In the genomic region with DNA sequence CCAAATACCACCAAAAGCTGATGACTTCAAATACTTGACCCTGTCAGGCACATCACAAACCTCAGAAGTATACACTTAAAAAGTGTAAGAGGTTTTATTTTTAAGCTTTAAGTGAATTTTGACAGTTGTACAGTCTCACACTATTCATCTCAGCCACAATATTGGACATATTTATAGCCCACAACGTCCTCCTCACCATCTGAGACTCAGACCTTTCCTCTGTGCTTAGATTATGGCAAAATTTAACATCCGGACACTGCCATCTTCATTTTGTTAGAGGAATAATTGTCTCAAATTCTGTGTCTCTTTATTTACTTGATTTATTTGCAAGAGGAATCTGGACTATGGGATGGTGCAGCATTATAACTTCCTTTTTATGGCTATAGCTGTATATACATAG, we compare ENCODE assay signal across 23 mouse cellular contexts.
DNase-seq lines count a peak whose midpoint lies in the region; ATAC-seq and TF ChIP-seq lines count a peak whose summit lies in the region.
"Had no signal": no experiment of that assay in that cellular context is flagged by ENCODE, and none has a peak within 500 bp of the region (broad histone marks: within the 10 kb centered on the region; RNA-seq: fewer than 3 reads in every experiment).

No protein-coding gene starts in this region.

- no peaks in the 10 kb centered on the region for H3K9me3 ChIP-seq in forebrain, postnatal 0 days (ENCODE audit: low read length)
- H3K9me3 ChIP-seq in forebrain, embryonic 13.5 days (replicated peaks), result no peaks in the 10 kb centered on the region
- H3K9me3 ChIP-seq: embryonic facial prominence, embryonic 10.5 days; embryonic facial prominence, embryonic 12.5 days; G1E had no signal

- H3K36me3 ChIP-seq in forebrain, postnatal 0 days (ENCODE audit: insufficient read depth), result no peaks in the 10 kb centered on the region
- H3K36me3 ChIP-seq in forebrain, embryonic 13.5 days (ENCODE audit: poor library complexity, severe bottlenecking), result no peaks in the 10 kb centered on the region
- H3K36me3 ChIP-seq: embryonic facial prominence, embryonic 10.5 days; embryonic facial prominence, embryonic 12.5 days; G1E had no signal

- peak; percentile 58 for ATAC-seq in forebrain, postnatal 0 days
- ATAC-seq in forebrain, embryonic 13.5 days, result no peak
- ATAC-seq: activated CD4-positive, CD25-positive, alpha-beta regulatory T cell, adult 4 months; CD4-positive, CD25-positive, alpha-beta regulatory T cell, adult 4 months; forebrain, embryonic 14.5 days; forebrain, embryonic 16.5 days; Patski had no signal

- TF ChIP-seq CTCF in forebrain, postnatal 0 days (IDR thresholded peaks at IDR 0.05; ENCODE audit: low read depth), result no peak
- no peak for TF ChIP-seq CTCF in left cerebral cortex, adult 2 months (IDR thresholded peaks at IDR 0.05)

- WGBS in forebrain, postnatal 0 days, result 61% methylated on average over 2 of the region's 2 CpGs
- 81% methylated on average over 2 of the region's 2 CpGs for WGBS in forebrain, embryonic 13.5 days

- H3K27ac ChIP-seq in forebrain, postnatal 0 days (ENCODE audit: low read depth, low read length), result no peak overlapping the region
- H3K27ac ChIP-seq in forebrain, embryonic 13.5 days, result no peak overlapping the region
- H3K27ac ChIP-seq in left cerebral cortex, adult 2 months, result peak overlapping the region; percentile 29; the same call in 1 of the 2 replicates
- H3K27ac ChIP-seq: embryonic facial prominence, embryonic 10.5 days; embryonic facial prominence, embryonic 12.5 days had no signal

- H3K27me3 ChIP-seq in forebrain, postnatal 0 days (ENCODE audit: insufficient read depth, low read length), result no peaks in the 10 kb centered on the region
- no peaks in the 10 kb centered on the region for H3K27me3 ChIP-seq in forebrain, embryonic 13.5 days
- H3K27me3 ChIP-seq: CH12.LX; embryonic facial prominence, embryonic 12.5 days had no signal

- no peak overlapping the region for H3K4me3 ChIP-seq in forebrain, postnatal 0 days (ENCODE audit: low read depth, low read length)
- H3K4me3 ChIP-seq in forebrain, embryonic 13.5 days, result no peak overlapping the region
- no peak overlapping the region for H3K4me3 ChIP-seq in left cerebral cortex, adult 2 months
- H3K4me3 ChIP-seq: embryonic facial prominence, embryonic 10.5 days; embryonic facial prominence, embryonic 12.5 days had no signal

- no peak overlapping the region for H3K4me2 ChIP-seq in forebrain, postnatal 0 days (ENCODE audit: low read depth)
- no peak overlapping the region for H3K4me2 ChIP-seq in forebrain, embryonic 13.5 days
- H3K4me2 ChIP-seq: embryonic facial prominence, embryonic 12.5 days had no signal

- H3K4me1 ChIP-seq in forebrain, postnatal 0 days (ENCODE audit: insufficient read depth), result no peaks in the 10 kb centered on the region
- H3K4me1 ChIP-seq in forebrain, embryonic 13.5 days, result no peaks in the 10 kb centered on the region
- H3K4me1 ChIP-seq: embryonic facial prominence, embryonic 10.5 days; embryonic facial prominence, embryonic 12.5 days had no signal

- no peak overlapping the region for H3K9ac ChIP-seq in forebrain, postnatal 0 days
- no peak overlapping the region for H3K9ac ChIP-seq in forebrain, embryonic 13.5 days
- H3K9ac ChIP-seq: embryonic facial prominence, embryonic 12.5 days had no signal

- intact Hi-C loops in left cerebral cortex, adult 2 months (cut with DNase I), result loop anchor here (2.0 to 10.0 kb wide), 4 partner anchors 83 to 1125 kb away; no protein-coding TSS in a partner anchor
- intact Hi-C loops in left cerebral cortex, postnatal 36 days (cut with DNase I), result loop anchor here (10.0 kb wide), 2 partner anchors 145 to 1135 kb away; no protein-coding TSS in a partner anchor

- DNase-seq in forebrain, postnatal 0 days, result peak; percentile 33
- no peak for DNase-seq in left cerebral cortex, adult 2 months (ENCODE audit: extremely low spot score in 1 of 2, low spot score in 2 of 2)
- no peak for DNase-seq in left cerebral cortex, postnatal 36 days (ENCODE audit: low spot score in 2 of 2)
- no peak for DNase-seq in cerebellum, adult 11-12 months
- DNase-seq: adrenal gland, adult 8-10 months; adrenal gland, postnatal 14 days; adrenal gland, postnatal 36 days; B cell, adult 2 months; cerebellum, adult 11 months; cerebellum, adult 2 months; cerebellum, adult 9-10 months; cerebellum, postnatal 10 days; cerebellum, postnatal 25 days had no signal
